Mouse (Mus musculus): ENCODE results near the gene Gm4922. TPM values are rescaled to one million over a fixed set of nuclear protein-coding genes. Genes with fewer than 3 reads are reported as not detected.

Gene Gm4922
- polyA plus RNA-seq (2015; fragmentation: Nextera tagmentation; extraction: Ambion mirVana), result 0.08 TPM in 1 of 2 replicates, not detected in the other

DNA sequence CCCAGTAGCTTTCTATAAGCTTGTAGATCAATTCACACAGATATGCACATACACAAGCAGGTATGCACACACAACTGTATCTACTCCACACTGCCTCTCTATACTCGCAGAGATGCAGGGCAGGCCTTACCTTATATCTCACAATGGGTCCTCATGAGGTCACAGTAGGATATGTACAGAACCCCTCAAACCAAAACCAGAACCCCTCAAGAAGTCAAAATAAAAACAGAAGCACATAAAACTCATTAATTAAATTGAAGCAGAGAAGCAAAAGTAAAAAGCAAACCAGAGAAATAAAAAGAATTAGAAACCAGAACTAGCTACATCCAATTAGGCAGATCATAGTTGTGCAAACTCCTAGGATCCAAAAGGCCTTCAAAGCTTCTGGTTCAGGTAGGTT is at the start of gene Gm4922:
Gene Gm4922 (minus strand): TSS at position 101 of the 400 bp plus-strand sequence.
- Histone ChIP-seq H3K4me1 (replicated peaks) (no peaks in the 10 kb centered on the region), H3K36me3 (no peaks in the 10 kb centered on the region), H3K4me3 (no peak within 1 kb of the TSS), H3K9ac (no peak within 1 kb of the TSS), H3K27me3 (no peaks in the 10 kb centered on the region), H3K9me3 (replicated peaks) (no peaks in the 10 kb centered on the region), H3K4me2 (no peak within 1 kb of the TSS), H3K27ac (no peak within 1 kb of the TSS)
- ATAC-seq (replicated peaks; ENCODE audit: insufficient number of reproducible peaks, insufficient read depth, low FRiP score, low read depth), result no peak
- WGBS, result 78% methylated on average over 1 of the region's 1 CpGs

GRCm38 (mm10) chr10:18835684-18836479 is 49.3 kb upstream of the Gm4922 start:
- H3K27me3 ChIP-seq, result no peaks in the 10 kb centered on the region
- peaks cover 4% of the 10 kb centered on the region; the same call in 1 of the 2 replicates for H3K4me1 ChIP-seq (replicated peaks)
- H3K4me3 ChIP-seq, result no peak overlapping the region
- H3K36me3 ChIP-seq, result no peaks in the 10 kb centered on the region
- no peaks in the 10 kb centered on the region for H3K9me3 ChIP-seq (replicated peaks)
- H3K9ac ChIP-seq, result no peak overlapping the region
- H3K27ac ChIP-seq, result no peak overlapping the region
- 50% methylated on average over 6 of the region's 6 CpGs for WGBS
- ATAC-seq (replicated peaks; ENCODE audit: insufficient number of reproducible peaks, insufficient read depth, low FRiP score, low read depth), result no peak
- no peak overlapping the region for H3K4me2 ChIP-seq

- ATAC-seq (replicated peaks; ENCODE audit: insufficient number of reproducible peaks, insufficient read depth, low FRiP score, low read depth), result no peak
- no peak overlapping the region for H3K4me3 ChIP-seq
- H3K4me2 ChIP-seq, result no peak overlapping the region
- 46% methylated on average over 2 of the region's 2 CpGs for WGBS
- H3K27ac ChIP-seq, result no peak overlapping the region
- H3K9ac ChIP-seq, result no peak overlapping the region
- H3K9me3 ChIP-seq (replicated peaks), result no peaks in the 10 kb centered on the region
- H3K36me3 ChIP-seq, result no peaks in the 10 kb centered on the region
- no peaks in the 10 kb centered on the region for H3K27me3 ChIP-seq
- H3K4me1 ChIP-seq (replicated peaks), result no peaks in the 10 kb centered on the region
These were observed 47.8 kb upstream of the Gm4922 start for GRCm38 (mm10) chr10:18834389-18834788.

DNA sequence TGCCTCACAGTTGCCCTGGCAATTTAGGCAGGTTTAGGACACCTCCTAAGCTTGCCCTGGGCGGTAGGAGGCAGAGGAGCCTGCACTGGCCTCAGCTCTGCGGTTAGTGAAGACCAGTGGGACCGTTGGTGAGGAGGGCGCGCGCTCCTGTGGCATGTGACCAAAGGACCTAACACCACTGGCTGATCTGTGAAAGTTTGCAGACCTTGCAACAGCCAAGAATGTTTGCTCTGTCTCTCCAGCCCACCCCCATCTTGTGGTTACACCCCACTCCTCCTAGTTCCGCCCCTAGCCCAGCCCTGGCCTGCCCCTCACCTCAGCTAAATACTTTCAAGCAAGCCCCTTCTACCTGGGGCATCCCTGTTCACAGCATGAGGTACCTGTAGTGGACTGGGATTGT is 45.2 kb upstream of the Gm4922 start:
- H3K27ac ChIP-seq, result no peak overlapping the region

DNA sequence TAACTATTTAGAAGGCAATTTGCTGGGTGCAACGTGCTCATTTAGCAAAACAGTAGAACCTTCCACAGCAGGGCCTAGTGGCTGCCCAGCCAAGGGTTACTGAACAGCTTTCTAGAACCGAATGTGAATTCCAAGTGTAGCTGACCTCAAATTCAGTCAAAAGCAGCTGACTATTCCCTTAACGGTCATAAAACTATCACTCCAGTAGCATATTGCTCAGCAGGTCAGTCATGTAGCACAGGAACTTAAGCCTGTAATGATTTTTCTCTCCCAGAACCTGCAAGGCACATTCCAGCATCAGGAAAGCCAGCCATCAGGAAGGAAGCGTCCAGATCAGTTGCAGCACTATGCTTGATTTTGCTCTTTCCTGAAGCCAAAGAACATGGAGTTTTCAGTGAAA is 43.8 kb upstream of the Gm4922 start:
- no peak overlapping the region for H3K9ac ChIP-seq
- no peak overlapping the region for H3K27ac ChIP-seq
- no peaks in the 10 kb centered on the region for H3K36me3 ChIP-seq
- H3K4me2 ChIP-seq, result no peak overlapping the region
- H3K4me1 ChIP-seq (replicated peaks), result no peaks in the 10 kb centered on the region
- no peak overlapping the region for H3K4me3 ChIP-seq
- no peaks in the 10 kb centered on the region for H3K27me3 ChIP-seq
- no peaks in the 10 kb centered on the region for H3K9me3 ChIP-seq (replicated peaks)
- WGBS, result 81% methylated on average over 4 of the region's 4 CpGs
- ATAC-seq (replicated peaks; ENCODE audit: insufficient number of reproducible peaks, insufficient read depth, low FRiP score, low read depth), result no peak

More for the DNA sequence above, 45.2 kb upstream of the Gm4922 start:
- no peak for ATAC-seq (replicated peaks; ENCODE audit: insufficient number of reproducible peaks, insufficient read depth, low FRiP score, low read depth)
- Histone ChIP-seq H3K36me3 (no peaks in the 10 kb centered on the region), H3K9ac (no peak overlapping the region), H3K4me1 (replicated peaks) (no peaks in the 10 kb centered on the region), H3K27me3 (no peaks in the 10 kb centered on the region), H3K4me2 (no peak overlapping the region), H3K9me3 (replicated peaks) (no peaks in the 10 kb centered on the region), H3K4me3 (no peak overlapping the region)
- WGBS, result 35% methylated on average over 7 of the region's 7 CpGs

GRCm38 (mm10) chr10:18827936-18828335 is 41.3 kb upstream of the Gm4922 start:
- WGBS, result 47% methylated on average over 2 of the region's 2 CpGs
- no peak overlapping the region for H3K27ac ChIP-seq
- no peaks in the 10 kb centered on the region for H3K9me3 ChIP-seq (replicated peaks)
- H3K36me3 ChIP-seq, result no peaks in the 10 kb centered on the region
- no peak overlapping the region for H3K4me3 ChIP-seq
- no peaks in the 10 kb centered on the region for H3K4me1 ChIP-seq (replicated peaks)
- no peaks in the 10 kb centered on the region for H3K27me3 ChIP-seq
- no peak overlapping the region for H3K4me2 ChIP-seq
- no peak for ATAC-seq (replicated peaks; ENCODE audit: insufficient number of reproducible peaks, insufficient read depth, low FRiP score, low read depth)
- H3K9ac ChIP-seq, result no peak overlapping the region

DNA sequence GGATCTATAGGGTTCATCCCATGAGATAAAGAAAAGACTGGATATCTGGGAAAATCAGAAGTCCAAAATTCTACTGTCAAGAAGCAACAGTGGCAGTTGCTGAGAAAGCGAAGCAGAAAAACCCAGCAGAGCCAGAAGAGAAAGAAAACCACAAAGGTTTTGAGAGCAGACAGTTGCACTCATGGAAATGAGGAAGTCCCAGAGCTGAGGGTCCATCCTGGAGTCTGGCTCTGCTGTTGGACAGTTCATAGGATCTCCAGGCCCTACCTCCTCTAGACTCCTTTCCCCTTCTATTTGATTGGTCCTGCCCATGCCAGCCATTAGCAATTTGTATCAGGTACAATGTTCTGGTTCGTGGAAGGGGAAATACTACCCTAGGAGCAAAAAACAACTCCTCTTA is 39.5 kb upstream of the Gm4922 start:
- H3K4me1 ChIP-seq (replicated peaks), result no peaks in the 10 kb centered on the region
- ATAC-seq (replicated peaks; ENCODE audit: insufficient number of reproducible peaks, insufficient read depth, low FRiP score, low read depth), result no peak
- H3K4me3 ChIP-seq, result no peak overlapping the region
- no peak overlapping the region for H3K4me2 ChIP-seq
- no peak overlapping the region for H3K9ac ChIP-seq
- H3K27ac ChIP-seq, result no peak overlapping the region
- no peaks in the 10 kb centered on the region for H3K36me3 ChIP-seq
- H3K27me3 ChIP-seq, result no peaks in the 10 kb centered on the region
- WGBS, result 75% methylated on average over 2 of the region's 2 CpGs
- no peaks in the 10 kb centered on the region for H3K9me3 ChIP-seq (replicated peaks)

- H3K4me1 ChIP-seq (replicated peaks), result no peaks in the 10 kb centered on the region
- H3K4me2 ChIP-seq, result no peak overlapping the region
- no peaks in the 10 kb centered on the region for H3K36me3 ChIP-seq
- no peak overlapping the region for H3K4me3 ChIP-seq
- H3K27ac ChIP-seq, result no peak overlapping the region
- no peak for ATAC-seq (replicated peaks; ENCODE audit: insufficient number of reproducible peaks, insufficient read depth, low FRiP score, low read depth)
- H3K9ac ChIP-seq, result no peak overlapping the region
- H3K9me3 ChIP-seq (replicated peaks), result no peaks in the 10 kb centered on the region
- no peaks in the 10 kb centered on the region for H3K27me3 ChIP-seq
These were observed 38.5 kb upstream of the Gm4922 start for GRCm38 (mm10) chr10:18825143-18825542.

GRCm38 (mm10) chr10:18816560-18816959 is 30.0 kb upstream of the Gm4922 start:
- no peak overlapping the region; the same call in 1 of the 2 replicates for H3K27ac ChIP-seq
- no peaks in the 10 kb centered on the region for H3K9me3 ChIP-seq (replicated peaks)
- H3K9ac ChIP-seq, result no peak overlapping the region
- peak; percentile 82 for ATAC-seq (replicated peaks; ENCODE audit: insufficient number of reproducible peaks, insufficient read depth, low FRiP score, low read depth)
- no peaks in the 10 kb centered on the region for H3K27me3 ChIP-seq
- H3K4me2 ChIP-seq, result no peak overlapping the region
- no peaks in the 10 kb centered on the region for H3K36me3 ChIP-seq
- no peak overlapping the region for H3K4me3 ChIP-seq
- 26% methylated on average over 5 of the region's 5 CpGs for WGBS
- peaks cover 23% of the 10 kb centered on the region for H3K4me1 ChIP-seq (replicated peaks)

GRCm38 (mm10) chr10:18811751-18812150 is 25.2 kb upstream of the Gm4922 start:
- WGBS, result 50% methylated on average over 2 of the region's 2 CpGs
- no peaks in the 10 kb centered on the region for H3K27me3 ChIP-seq
- H3K4me1 ChIP-seq (replicated peaks), result peaks cover 18% of the 10 kb centered on the region
- no peak overlapping the region for H3K4me2 ChIP-seq
- peak; percentile 78 for ATAC-seq (replicated peaks; ENCODE audit: insufficient number of reproducible peaks, insufficient read depth, low FRiP score, low read depth)
- H3K9ac ChIP-seq, result no peak overlapping the region
- H3K36me3 ChIP-seq, result no peaks in the 10 kb centered on the region
- H3K4me3 ChIP-seq, result no peak overlapping the region
- H3K9me3 ChIP-seq (replicated peaks), result no peaks in the 10 kb centered on the region
- peak overlapping the region; percentile 53 for H3K27ac ChIP-seq

GRCm38 (mm10) chr10:18790063-18790462 is 3.5 kb upstream of the Gm4922 start:
- no peak overlapping the region for H3K27ac ChIP-seq
- H3K4me1 ChIP-seq (replicated peaks), result no peaks in the 10 kb centered on the region
- H3K27me3 ChIP-seq, result no peaks in the 10 kb centered on the region
- H3K4me2 ChIP-seq, result no peak overlapping the region
- ATAC-seq (replicated peaks; ENCODE audit: insufficient number of reproducible peaks, insufficient read depth, low FRiP score, low read depth), result no peak
- H3K9me3 ChIP-seq (replicated peaks), result no peaks in the 10 kb centered on the region
- H3K4me3 ChIP-seq, result no peak overlapping the region
- H3K36me3 ChIP-seq, result no peaks in the 10 kb centered on the region
- WGBS, result 89% methylated on average over 4 of the region's 4 CpGs
- H3K9ac ChIP-seq, result no peak overlapping the region

GRCm38 (mm10) chr10:18788601-18789000 is 2.0 kb upstream of the Gm4922 start:
- Histone ChIP-seq H3K9ac (no peak overlapping the region), H3K27ac (no peak overlapping the region), H3K4me1 (replicated peaks) (no peaks in the 10 kb centered on the region), H3K36me3 (no peaks in the 10 kb centered on the region), H3K4me3 (no peak overlapping the region), H3K27me3 (no peaks in the 10 kb centered on the region), H3K9me3 (replicated peaks) (no peaks in the 10 kb centered on the region), H3K4me2 (no peak overlapping the region)
- no peak for ATAC-seq (replicated peaks; ENCODE audit: insufficient number of reproducible peaks, insufficient read depth, low FRiP score, low read depth)
- 65% methylated on average over 1 of the region's 1 CpGs for WGBS

Data from heart, embryonic 15.5 days (tissue).